Mouse (Mus musculus): Measurements from ENCODE around the gene Eif2b3. TPM values are rescaled to one million over a fixed set of nuclear protein-coding genes. Genes with fewer than 3 reads are reported as not detected.

The Eif2b3 gene
- total and polyA plus RNA-seq, 2 experiments from 2014 or later: 13.1 to 56.9 TPM

GRCm38 (mm10) chr4:117107813-117108523 lies 88.8 kb downstream of the Eif2b3 start:
- Histone ChIP-seq H3K9ac (replicated peaks; ENCODE audit: low read length) (no peak overlapping the region), H3K9me3 (ENCODE audit: low read length) (no peaks in the 10 kb centered on the region), H3K4me3 (ENCODE audit: low read length) (no peak overlapping the region), H3K36me3 (ENCODE audit: insufficient read depth, low read length) (peaks cover 36% of the 10 kb centered on the region), H3K4me2 (ENCODE audit: low read depth, low read length) (no peak overlapping the region), H3K4me1 (ENCODE audit: insufficient read depth, low read length) (no peaks in the 10 kb centered on the region), H3K27me3 (ENCODE audit: insufficient read depth, low read length) (no peaks in the 10 kb centered on the region), H3K27ac (no peak overlapping the region)
- TF ChIP-seq CTCF (IDR thresholded peaks at IDR 0.05; ENCODE audit: low read depth): no peak
- 89% methylated on average over 18 of the region's 18 CpGs for WGBS
- DNase-seq (ENCODE audit: low spot score) (no peak), ATAC-seq (no peak)

DNA sequence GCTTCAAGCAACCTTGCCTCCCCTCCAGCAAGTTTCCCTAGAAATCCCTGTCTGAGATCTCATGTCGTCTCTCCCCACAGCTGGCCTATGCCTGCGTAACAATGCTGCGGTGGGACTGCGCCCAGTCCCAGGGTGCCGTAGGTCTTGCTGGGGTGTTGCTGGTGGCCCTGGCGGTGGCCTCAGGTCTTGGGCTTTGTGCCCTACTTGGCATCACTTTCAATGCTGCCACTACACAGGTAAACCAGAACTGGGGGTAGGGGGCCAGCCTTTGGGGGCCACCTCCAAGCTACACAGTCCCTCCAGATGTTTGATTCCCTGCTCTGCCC lies 89.3 kb downstream of the Eif2b3 start:
- Histone ChIP-seq H3K4me3 (ENCODE audit: low read length) (no peak overlapping the region), H3K36me3 (ENCODE audit: insufficient read depth, low read length) (peaks cover 36% of the 10 kb centered on the region), H3K27me3 (ENCODE audit: insufficient read depth, low read length) (no peaks in the 10 kb centered on the region), H3K9ac (replicated peaks; ENCODE audit: low read length) (no peak overlapping the region), H3K9me3 (ENCODE audit: low read length) (no peaks in the 10 kb centered on the region), H3K4me2 (ENCODE audit: low read depth, low read length) (no peak overlapping the region), H3K27ac (no peak overlapping the region), H3K4me1 (ENCODE audit: insufficient read depth, low read length) (no peaks in the 10 kb centered on the region)
- ATAC-seq (no peak), DNase-seq (ENCODE audit: low spot score) (no peak)
- no peak for TF ChIP-seq CTCF (IDR thresholded peaks at IDR 0.05; ENCODE audit: low read depth)
- 96% methylated on average over 6 of the region's 6 CpGs for WGBS

GRCm38 (mm10) chr4:117109330-117109729 lies 90.1 kb downstream of the Eif2b3 start:
- Histone ChIP-seq H3K27me3 (ENCODE audit: insufficient read depth, low read length) (no peaks in the 10 kb centered on the region), H3K9me3 (ENCODE audit: low read length) (no peaks in the 10 kb centered on the region), H3K27ac (no peak overlapping the region), H3K9ac (replicated peaks; ENCODE audit: low read length) (no peak overlapping the region), H3K4me3 (ENCODE audit: low read length) (no peak overlapping the region), H3K4me1 (ENCODE audit: insufficient read depth, low read length) (no peaks in the 10 kb centered on the region), H3K36me3 (ENCODE audit: insufficient read depth, low read length) (peaks cover 36% of the 10 kb centered on the region), H3K4me2 (ENCODE audit: low read depth, low read length) (no peak overlapping the region)
- ATAC-seq (no peak), DNase-seq (ENCODE audit: low spot score) (no peak)
- 93% methylated on average over 25 of the region's 25 CpGs for WGBS
- TF ChIP-seq CTCF (IDR thresholded peaks at IDR 0.05; ENCODE audit: low read depth): no peak

- no peaks in the 10 kb centered on the region for H3K27me3 ChIP-seq (ENCODE audit: insufficient read depth, low read length)
- DNase-seq (ENCODE audit: low spot score) (no peak), ATAC-seq (no peak)
- H3K4me2 ChIP-seq (ENCODE audit: low read depth, low read length): no peak overlapping the region
- H3K4me3 ChIP-seq (ENCODE audit: low read length): no peak overlapping the region
- no peaks in the 10 kb centered on the region for H3K4me1 ChIP-seq (ENCODE audit: insufficient read depth, low read length)
- no peak overlapping the region for H3K9ac ChIP-seq (replicated peaks; ENCODE audit: low read length)
- H3K27ac ChIP-seq: no peak overlapping the region
- H3K9me3 ChIP-seq (ENCODE audit: low read length): no peaks in the 10 kb centered on the region
- H3K36me3 ChIP-seq (ENCODE audit: insufficient read depth, low read length): peaks cover 42% of the 10 kb centered on the region
- WGBS: 92% methylated on average over 13 of the region's 13 CpGs
- TF ChIP-seq CTCF (IDR thresholded peaks at IDR 0.05; ENCODE audit: low read depth): no peak
These were observed 91.0 kb downstream of the Eif2b3 start for GRCm38 (mm10) chr4:117110249-117110648.

DNA sequence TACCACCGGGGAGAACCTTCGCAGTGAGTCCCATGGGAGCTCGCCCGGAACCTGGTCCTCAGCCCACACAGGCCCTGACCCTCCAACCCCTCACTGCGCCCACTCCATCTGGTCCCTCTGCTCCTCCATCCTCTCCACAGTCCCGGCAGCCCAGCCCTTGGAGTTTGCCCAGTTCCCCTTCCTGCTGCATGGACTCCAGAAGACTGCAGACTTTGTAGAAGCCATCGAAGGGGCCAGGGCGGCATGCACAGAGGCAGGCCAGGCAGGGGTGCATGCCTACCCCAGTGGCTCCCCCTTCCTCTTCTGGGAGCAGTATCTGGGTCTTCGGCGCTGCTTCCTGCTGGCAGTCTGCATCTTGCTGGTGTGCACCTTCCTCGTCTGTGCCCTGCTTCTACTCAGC lies 91.8 kb downstream of the Eif2b3 start:
- Histone ChIP-seq H3K9ac (replicated peaks; ENCODE audit: low read length) (no peak overlapping the region), H3K4me3 (ENCODE audit: low read length) (no peak overlapping the region), H3K4me1 (ENCODE audit: insufficient read depth, low read length) (no peaks in the 10 kb centered on the region), H3K4me2 (ENCODE audit: low read depth, low read length) (no peak overlapping the region), H3K36me3 (ENCODE audit: insufficient read depth, low read length) (peaks cover 42% of the 10 kb centered on the region), H3K27ac (no peak overlapping the region), H3K27me3 (ENCODE audit: insufficient read depth, low read length) (no peaks in the 10 kb centered on the region), H3K9me3 (ENCODE audit: low read length) (no peaks in the 10 kb centered on the region)
- DNase-seq (ENCODE audit: low spot score) (no peak), ATAC-seq (no peak)
- WGBS: 89% methylated on average over 11 of the region's 11 CpGs
- TF ChIP-seq CTCF (IDR thresholded peaks at IDR 0.05; ENCODE audit: low read depth): no peak

- H3K4me2 ChIP-seq (ENCODE audit: low read depth, low read length): no peak overlapping the region
- no peaks in the 10 kb centered on the region for H3K9me3 ChIP-seq (ENCODE audit: low read length)
- DNase-seq (ENCODE audit: low spot score): no peak
- no peak for ATAC-seq
- no peak; the same call in 1 of the 2 replicates for TF ChIP-seq CTCF (IDR thresholded peaks at IDR 0.05; ENCODE audit: low read depth)
- no peak overlapping the region for H3K9ac ChIP-seq (replicated peaks; ENCODE audit: low read length)
- no peaks in the 10 kb centered on the region for H3K27me3 ChIP-seq (ENCODE audit: insufficient read depth, low read length)
- 71% methylated on average over 1 of the region's 1 CpGs for WGBS
- H3K4me1 ChIP-seq (ENCODE audit: insufficient read depth, low read length): no peaks in the 10 kb centered on the region
- H3K27ac ChIP-seq: no peak overlapping the region
- no peak overlapping the region for H3K4me3 ChIP-seq (ENCODE audit: low read length)
- H3K36me3 ChIP-seq (ENCODE audit: insufficient read depth, low read length): peaks cover 36% of the 10 kb centered on the region
These were observed 94.0 kb downstream of the Eif2b3 start for GRCm38 (mm10) chr4:117113237-117113636.

DNA sequence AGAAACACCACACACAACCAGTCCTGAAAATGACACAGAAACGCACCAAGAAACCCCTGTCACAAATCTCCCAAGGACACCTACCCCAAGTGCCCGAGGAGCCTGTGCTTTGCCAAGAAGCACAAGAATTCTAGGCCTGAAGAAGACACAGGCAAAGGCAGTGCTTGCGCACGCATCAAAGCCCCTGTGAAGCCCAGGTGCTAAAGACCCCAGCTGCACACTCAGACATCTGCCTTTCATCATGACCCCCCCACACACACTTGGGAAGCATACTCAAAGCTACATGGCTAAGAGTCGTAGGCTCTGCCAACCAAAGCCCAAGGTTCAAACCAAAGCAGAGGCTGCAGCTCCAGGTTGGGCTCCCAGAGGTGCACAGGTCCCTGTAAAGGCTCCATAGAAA lies 96.4 kb downstream of the Eif2b3 start:
- no peak overlapping the region for H3K4me3 ChIP-seq (ENCODE audit: low read length)
- TF ChIP-seq CTCF (IDR thresholded peaks at IDR 0.05; ENCODE audit: low read depth): no peak
- H3K27me3 ChIP-seq (ENCODE audit: insufficient read depth, low read length): no peaks in the 10 kb centered on the region
- ATAC-seq (no peak), DNase-seq (ENCODE audit: low spot score) (no peak)
- WGBS: 88% methylated on average over 5 of the region's 5 CpGs
- no peak overlapping the region for H3K9ac ChIP-seq (replicated peaks; ENCODE audit: low read length)
- no peak overlapping the region for H3K27ac ChIP-seq
- peaks cover 13% of the 10 kb centered on the region for H3K36me3 ChIP-seq (ENCODE audit: insufficient read depth, low read length)
- H3K4me1 ChIP-seq (ENCODE audit: insufficient read depth, low read length): no peaks in the 10 kb centered on the region
- no peaks in the 10 kb centered on the region for H3K9me3 ChIP-seq (ENCODE audit: low read length)
- no peak overlapping the region for H3K4me2 ChIP-seq (ENCODE audit: low read depth, low read length)
